Mouse (Mus musculus): ENCODE data around the gene Rps25.

- no peak for TF ChIP-seq TAL1 (IDR thresholded peaks at IDR 0.05; ENCODE audit: low read length)
- no peak for TF ChIP-seq GATA1 (IDR thresholded peaks at IDR 0.05; ENCODE audit: low read length)
These were observed 5.8 kb downstream of the Rps25 start for GRCm38 (mm10) chr9:44412781-44413180.

Data from erythroblast, embryonic 14.5 days (primary cell).